Mouse (Mus musculus): ENCODE results near the gene Vipas39.
"Not testable (repeated sequence)": the region's sequence is repeated elsewhere in the genome, so short reads cannot be mapped to it uniquely, and the experiment has no call there.

Gene Vipas39

DNA sequence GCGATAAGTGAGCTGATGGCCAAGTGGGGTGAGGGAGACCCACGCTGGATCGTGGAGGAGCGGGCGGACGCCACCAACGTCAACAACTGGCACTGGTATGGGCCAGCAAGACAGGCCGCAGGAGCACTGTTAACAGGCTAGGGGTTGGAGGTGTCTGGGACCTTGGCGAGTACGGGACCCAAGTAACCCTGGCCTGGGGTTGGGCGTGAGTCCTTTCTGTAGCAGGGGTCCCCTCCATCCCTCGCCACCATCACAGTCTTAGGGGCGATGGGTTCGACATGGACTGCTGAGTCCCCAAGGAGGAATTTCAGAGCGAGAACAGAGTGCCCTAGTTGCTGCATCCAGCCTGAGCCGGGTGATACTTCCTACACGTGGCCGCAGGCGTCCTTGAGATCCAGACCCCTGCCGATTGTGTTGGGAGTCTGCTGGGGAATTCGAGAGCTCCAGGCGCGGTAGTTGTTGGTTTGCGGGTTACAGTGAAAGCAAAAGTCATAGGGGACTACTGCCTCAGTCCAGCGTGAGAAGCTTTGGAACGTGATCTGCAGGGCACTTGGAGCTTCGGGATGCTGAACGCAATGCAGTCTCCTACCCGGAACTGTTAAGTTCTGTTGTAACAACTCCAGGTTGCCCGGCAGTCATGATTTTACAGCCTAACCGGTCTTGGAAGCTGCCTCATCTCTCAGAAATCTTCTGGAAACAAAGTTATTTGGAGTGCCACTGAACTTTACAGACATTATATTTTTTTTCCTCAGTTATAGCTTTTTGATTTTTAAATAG lies 959 bp upstream of the Vipas39 start:
- DNase-seq (ENCODE audit: low spot score) = peak; percentile 58

- DNase-seq (ENCODE audit: low spot score) = no peak
These were observed 612 bp downstream of the Vipas39 start for GRCm38 (mm10) chr12:87265444-87265843.

- DNase-seq (ENCODE audit: low spot score) = no peak
These were observed 5.5 kb downstream of the Vipas39 start for GRCm38 (mm10) chr12:87260562-87260961.

- no peak for DNase-seq (ENCODE audit: low spot score)
These were observed 9.4 kb downstream of the Vipas39 start for GRCm38 (mm10) chr12:87256629-87257028.

DNA sequence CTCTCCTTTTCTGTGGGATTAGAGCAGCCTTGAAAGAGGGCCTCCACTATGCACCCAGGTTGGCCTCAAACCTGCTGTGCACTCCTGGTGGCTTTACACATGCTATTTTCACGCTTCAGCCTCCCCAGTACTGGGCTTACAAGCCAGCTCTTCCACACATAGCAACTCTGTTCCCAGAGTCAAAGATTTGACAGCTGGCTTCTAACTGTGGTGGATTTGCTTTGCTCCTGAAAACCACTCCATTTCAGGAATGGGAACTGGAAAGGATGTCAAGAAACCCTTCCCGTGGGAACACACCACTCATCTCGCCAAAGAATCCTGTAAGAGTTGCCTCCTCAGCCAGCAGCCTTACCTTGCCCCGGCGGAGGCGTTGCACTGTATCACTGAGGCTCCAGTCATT lies 12.2 kb downstream of the Vipas39 start:
- no peak for DNase-seq (ENCODE audit: low spot score)

GRCm38 (mm10) chr12:87250161-87250560 lies 15.9 kb downstream of the Vipas39 start:
- DNase-seq (ENCODE audit: low spot score) = no peak

DNA sequence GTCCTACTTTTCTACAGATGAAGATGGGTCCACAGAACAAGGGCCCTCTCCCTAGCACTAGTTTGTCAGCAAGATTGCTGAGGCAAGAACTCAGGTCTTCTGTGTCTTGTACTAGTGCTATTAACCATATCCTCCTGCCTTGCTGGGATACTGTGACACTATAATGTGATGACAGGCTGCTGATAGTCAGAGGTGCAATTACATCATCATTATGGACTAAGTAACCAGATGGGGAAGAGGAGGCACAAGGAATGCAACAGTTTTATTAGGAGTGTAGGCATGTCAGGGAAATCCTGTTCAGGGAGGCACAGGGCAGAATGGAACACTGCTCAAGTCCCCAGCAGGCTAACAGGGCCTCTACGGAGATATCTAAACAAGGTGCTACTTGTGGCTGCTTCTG lies 27.4 kb downstream of the Vipas39 start, which contains the start of gene Noxred1:
TSS of gene Noxred1 (minus strand) at position 101 of the 400 bp plus-strand sequence.
- no peak for DNase-seq (ENCODE audit: low spot score)

DNA sequence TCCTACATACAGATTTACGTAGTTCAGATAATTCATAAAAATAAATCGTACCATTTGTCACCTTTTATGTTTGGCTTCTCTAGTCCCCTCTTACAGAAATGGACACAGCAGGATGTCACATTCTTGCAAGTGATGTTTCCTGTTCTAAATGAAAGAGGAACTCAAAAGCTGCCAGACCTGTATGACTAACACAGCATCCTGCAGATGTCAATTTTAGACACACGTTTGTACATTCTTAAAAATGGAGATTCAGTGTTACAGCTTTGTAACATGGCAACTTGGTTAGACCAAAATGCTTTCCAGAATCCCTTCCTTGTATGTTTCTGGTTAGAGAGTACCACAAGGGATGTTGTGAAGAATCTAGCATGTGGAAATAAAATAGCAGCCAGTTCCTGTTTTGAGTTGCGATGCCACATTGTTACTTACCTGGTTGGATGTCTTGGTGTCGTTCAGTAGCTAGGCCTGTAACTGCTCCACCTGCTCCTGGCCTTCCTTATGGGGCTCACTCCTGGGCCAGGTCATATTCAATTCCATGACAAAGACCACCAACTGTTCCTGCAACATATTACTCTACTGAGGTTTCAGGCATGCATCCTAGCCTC lies 29.1 kb downstream of the Vipas39 start:
- no peak for DNase-seq (ENCODE audit: low spot score)

DNA sequence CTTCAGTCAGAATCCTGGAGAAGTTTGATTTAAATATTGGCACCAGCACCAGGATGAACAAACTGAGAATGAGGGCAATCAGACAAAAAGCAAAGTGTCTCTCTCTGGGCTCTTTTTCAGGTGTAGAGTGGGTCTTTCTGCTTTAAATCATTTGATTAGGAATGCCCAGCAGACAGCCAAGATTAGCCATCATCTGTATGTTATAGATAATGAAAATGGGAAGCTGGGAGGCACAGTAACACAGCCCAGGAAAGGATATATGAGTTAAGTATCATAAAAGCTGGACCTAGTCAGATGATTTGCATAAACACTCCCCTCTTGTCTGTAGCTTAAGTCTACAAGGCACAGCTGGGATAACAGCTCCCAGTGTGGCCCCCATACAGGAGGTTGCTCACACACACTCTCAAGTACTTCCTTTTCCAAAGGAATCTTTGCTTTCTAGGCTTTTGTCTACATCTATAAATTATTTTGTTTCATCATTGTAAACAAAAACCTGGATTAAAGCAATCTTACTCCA lies 35.6 kb downstream of the Vipas39 start:
- DNase-seq (ENCODE audit: low spot score) = no peak

DNA sequence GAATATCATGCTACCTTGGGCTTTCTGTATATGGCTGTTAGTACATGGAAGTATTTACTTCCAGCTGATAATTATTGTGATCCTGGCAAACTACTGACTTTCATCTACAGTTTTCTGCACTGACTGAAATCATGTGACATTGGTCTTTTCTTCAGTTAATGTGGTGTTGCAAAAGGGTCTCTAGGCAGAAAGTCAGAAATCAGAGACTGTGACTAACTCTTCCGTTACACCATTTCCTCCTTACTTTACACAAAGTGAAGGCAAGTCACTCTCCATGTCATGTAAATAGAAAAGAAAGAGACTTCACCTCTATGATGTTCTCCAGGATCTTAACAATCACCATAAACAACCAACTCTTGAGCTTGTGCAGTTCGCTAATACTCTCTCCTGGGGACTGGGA lies 36.4 kb downstream of the Vipas39 start:
- no peak for DNase-seq (ENCODE audit: low spot score)

DNA sequence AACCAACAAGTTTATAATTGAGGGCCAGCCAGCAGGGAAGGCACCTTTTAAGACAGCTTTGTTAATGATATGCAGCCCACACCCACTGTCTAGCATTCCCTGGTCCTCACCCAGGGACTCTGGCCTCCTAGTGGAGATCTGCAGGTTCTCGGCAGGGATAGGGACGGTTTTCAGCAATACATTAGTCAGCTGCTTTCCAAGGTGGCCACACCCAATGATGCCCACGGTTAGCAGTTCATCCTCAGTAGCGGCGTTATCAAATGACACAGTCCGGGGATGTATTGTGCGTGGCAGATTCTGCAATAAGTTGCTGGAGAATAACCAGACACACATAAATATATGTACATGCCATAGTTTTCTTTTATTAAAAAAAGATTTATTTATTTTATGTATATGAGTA lies 39.3 kb downstream of the Vipas39 start:
- no peak for DNase-seq (ENCODE audit: low spot score)

DNA sequence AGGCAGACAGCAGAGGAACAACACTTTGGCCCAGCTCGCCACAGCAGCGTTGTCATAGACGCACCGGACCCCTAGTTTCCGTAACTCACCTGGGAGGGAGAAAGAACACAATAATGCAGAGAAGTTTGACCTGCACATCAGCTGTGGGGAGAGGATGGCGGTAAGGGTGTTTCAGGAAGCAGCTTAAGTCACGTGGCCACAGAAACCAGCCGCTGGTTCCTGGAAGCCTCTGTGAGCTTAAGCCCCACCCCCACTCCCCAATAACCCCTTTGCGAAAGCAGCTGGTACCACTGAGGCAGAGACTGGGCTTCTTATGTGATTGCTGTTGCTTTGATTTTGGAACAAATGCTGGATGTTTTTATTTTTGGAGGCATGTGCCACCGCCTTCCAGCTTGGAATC lies 41.1 kb downstream of the Vipas39 start:
- no peak for DNase-seq (ENCODE audit: low spot score)

GRCm38 (mm10) chr12:87219362-87219761 lies 46.7 kb downstream of the Vipas39 start:
- no peak for DNase-seq (ENCODE audit: low spot score)

DNA sequence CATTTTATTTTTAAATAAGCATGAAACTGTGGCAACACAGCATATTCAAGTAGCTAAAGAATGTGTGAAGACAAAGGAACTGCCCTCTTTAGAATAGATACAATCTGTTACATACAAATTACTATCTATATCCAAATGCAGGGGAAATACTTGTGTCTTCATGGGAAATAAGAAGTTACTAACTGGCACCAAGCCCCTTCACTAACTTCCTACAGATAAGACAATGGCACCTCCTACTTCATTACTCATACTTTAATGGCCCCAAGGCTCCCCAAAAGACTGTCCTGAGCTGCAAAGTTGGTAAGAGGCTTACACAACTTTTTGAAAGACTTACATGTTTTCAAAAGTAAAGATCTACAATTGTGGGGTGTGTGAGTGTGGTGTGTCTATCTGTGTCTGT lies 48.5 kb downstream of the Vipas39 start:
- no peak for DNase-seq (ENCODE audit: low spot score)

- no peak for DNase-seq (ENCODE audit: low spot score)
These were observed 50.0 kb downstream of the Vipas39 start for GRCm38 (mm10) chr12:87216053-87216452.

- no peak for DNase-seq (ENCODE audit: low spot score)
These were observed 53.0 kb downstream of the Vipas39 start for GRCm38 (mm10) chr12:87212844-87213606.

GRCm38 (mm10) chr12:87205789-87206188 lies 60.3 kb downstream of the Vipas39 start:
- not testable (repeated sequence) for DNase-seq (ENCODE audit: low spot score)

GRCm38 (mm10) chr12:87201694-87202093 lies 64.4 kb downstream of the Vipas39 start:
- no peak for DNase-seq (ENCODE audit: low spot score)

DNA sequence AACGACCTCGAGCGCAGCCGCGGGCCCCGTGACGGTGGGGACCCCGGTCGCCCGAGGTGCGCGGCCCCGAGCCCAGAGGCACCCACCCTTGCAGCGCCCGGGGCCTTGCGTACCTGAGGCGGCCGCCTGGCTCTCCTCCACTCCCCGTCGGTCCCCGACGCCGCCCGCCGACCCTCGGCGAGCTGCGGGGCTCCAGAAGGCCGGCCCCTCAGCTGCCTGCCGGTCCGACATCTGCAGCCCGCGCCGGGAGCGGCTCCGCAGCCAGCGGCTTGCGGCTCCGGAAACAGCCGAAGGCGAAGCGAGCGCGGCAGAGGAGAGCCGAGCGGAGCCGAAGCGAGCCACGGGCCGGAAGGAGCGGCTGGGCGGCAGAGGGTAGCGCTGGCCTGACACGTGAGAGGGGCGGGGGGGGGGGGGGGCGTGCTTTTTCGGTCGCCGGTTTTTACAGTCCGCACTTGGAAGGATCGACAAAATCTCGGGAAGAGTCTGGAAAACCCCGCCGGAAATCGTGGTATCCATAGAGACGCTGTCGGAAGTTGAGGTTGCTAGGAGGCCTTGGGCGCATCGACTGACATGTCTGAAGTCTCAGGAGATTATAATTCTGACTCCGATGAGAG lies 66.0 kb downstream of the Vipas39 start, which contains the start of gene Tmed8:
TSS of gene Tmed8 (minus strand) at position 482 of the 614 bp plus-strand sequence.
- peak; percentile 90 for DNase-seq (ENCODE audit: low spot score)

DNA sequence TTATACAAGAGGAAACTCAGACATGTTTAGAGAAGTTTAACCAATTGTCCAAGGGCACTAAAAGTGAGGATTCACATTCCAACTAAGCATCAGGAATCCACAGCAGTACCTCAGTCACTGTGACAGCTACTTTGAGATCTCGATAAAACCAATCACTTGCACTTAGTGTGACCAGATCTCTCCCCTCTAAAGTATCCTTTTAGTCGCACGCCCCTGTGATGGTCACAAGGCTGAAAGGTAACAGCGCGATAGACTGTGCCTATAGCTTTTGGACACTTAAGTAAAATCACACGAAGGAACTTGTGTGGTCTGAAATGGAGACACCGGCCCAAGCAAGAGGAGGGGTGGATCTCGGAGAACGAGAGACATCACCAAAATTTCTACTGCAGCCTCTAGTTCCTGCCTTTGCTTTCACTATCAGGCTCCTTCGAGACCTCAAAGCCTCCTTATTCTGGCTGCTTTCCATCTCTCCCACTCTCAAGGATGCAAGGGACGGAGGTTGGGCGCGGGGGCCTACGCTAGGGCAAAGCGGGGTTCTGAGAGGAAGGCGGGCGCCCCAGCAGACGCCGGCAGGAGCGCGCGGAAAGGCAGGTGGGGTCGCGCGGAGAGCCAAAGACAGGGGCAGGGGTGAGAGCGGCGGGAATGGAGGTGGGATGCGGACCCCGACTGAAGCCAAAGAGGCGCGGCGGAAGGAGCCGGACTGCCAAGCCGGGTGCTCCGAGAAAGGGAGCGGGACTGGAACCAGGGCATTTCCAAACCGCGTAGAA lies 66.7 kb downstream of the Vipas39 start, which contains the start of gene Samd15:
TSS of gene Samd15 (plus strand) at position 518 of the 767 bp plus-strand sequence.
- DNase-seq (ENCODE audit: low spot score) = peak; percentile 55

GRCm38 (mm10) chr12:87198792-87199191 lies 67.3 kb downstream of the Vipas39 start:
- DNase-seq (ENCODE audit: low spot score) = no peak
